Mouse (Mus musculus) sigmoid colon, adult 10 weeks (tissue): ENCODE measurements around the gene Slc30a4. TPM values are rescaled to one million over a fixed set of nuclear protein-coding genes. Genes with fewer than 3 reads are reported as not detected.

Source experiments
- polyA plus RNA-seq: library from polyadenylated mRNA; stranded (reverse); fragments of 350-450 nt; fragmentation: Illumina TruSeq; extraction: RNeasy Lipid Tissue Mini Kit (QIAGEN cat#74804); gene quantifications from one replicate; pipeline ENCODE4 v1.2.3, GENCODE M21; 2014; ENCODE audit warnings: low read depth, low replicate concordance

The Slc30a4 gene
- polyA plus RNA-seq, result 199 TPM

DNA sequence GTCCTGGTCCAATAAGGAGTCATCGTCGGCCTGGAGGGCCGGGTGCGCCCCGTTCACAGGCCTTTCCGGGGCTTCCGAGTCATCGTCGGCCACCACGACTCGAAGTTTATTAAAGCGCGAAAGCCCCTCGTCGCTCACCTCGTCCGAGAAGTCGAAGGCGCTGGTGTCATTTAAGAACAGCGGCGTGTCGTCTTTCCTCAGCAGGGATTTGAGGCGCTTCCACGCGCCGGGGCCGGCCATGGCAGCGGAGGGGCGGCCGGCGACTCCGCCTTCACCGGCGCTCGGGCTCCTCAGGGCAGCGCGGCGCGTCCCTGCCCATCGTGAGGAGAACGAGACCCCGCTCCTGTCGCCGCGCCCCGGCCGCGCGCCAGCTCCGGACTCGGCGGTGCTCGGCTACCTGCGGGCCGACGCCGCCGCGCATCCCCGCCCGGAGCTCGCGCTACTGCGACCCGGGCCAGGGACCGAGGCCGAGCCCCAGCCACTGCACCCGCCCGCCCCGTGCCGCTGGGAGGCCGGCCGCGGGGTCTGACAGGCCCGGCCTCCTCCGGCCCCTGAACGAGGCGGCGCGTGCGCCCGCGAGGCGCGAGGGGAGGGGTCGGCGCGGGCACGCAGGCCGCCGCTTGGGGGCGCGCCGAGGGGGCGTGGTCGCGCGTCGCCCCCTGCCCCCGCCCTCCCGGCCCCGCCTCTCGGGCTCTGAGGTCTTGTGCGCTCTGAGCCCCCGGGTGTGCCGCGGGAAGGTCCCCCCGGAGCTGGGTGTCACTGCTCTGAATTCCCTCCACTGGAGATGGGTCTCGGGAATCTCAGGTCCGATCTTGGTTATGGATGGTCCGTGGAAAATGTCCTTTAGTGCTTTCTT is at the start of gene Slc30a4:
Gene Slc30a4 (minus strand): TSS at position 483 of the 856 bp plus-strand sequence.

DNA sequence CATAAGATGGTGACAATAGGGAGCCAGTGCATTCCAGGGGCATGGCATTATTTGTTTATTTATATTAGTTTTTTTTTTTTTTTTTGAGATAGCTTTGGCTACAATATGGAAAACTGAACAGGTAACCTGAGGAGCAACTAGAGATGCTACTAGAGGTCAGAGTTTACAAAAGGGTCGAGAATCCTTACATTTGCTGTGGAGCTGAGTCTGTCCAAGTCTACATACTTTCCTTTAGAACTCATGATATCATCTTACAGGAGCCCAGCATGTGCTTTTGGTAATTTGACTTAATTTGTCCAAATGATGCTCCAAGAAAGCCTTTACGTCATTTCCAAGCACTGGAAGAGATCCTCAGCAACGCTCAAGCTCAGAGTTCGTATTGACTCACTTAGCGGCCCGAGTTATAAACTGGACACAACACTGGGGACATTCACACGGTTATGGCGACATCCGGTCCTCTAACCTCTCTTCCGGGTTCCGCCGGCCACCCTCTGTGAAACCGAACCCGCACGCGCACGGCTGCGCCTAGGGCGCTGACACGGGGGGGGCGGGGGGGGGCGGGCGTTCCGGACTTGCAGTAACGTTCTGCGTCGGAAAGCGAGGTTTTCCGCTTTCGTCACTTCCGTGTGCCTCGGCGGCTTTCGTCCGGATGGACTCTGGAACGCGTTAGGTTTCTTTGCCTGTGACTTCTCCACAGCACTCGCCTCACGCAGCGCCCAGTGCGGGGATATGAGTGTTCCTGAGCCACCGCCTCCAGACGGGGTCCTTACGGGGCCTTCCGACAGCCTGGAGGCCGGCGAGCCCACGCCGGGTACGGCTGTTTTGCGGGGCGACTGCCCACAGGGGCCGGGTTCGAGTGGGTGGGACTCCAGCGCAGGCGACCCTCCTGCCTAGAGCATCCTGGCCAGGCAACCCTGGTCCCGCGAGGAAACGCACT is 35.7 kb upstream of the Slc30a4 start, which contains the start of gene Bloc1s6:
Gene Bloc1s6 (plus strand): TSS at position 610 of the 937 bp plus-strand sequence.

DNA sequence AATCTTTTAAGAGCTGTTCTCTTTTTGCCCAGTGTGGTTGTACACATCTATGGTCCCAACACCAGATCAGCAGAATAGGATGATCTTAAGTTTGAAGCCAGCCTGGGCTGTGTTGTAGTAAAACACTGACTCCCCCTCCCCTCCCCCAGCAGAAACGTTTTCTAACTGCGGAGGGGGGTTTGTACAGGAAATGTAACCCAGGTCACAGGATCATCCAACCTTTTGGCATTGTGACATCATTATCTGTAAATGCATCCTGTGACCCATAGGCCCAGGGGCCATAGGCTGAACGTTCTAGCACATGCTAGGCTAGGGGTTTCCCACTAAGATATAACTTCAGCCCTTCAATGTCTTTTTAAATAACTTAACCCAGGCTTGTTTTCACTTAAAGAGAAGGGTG is 65.8 kb downstream of the Slc30a4 start, which contains the start of gene AA467197:
Gene AA467197 (plus strand): TSS at position 301 of the 400 bp plus-strand sequence.

Other genes with a start within 250 kb of the Slc30a4 start
- gene Gm14085, start 217.7 kb downstream of the Slc30a4 start, polyA plus RNA-seq, result 0.19 TPM
- 55.4 TPM for gene Gatm, start 91.4 kb downstream of the Slc30a4 start, polyA plus RNA-seq
- gene AA467197, start 65.7 kb downstream of the Slc30a4 start, polyA plus RNA-seq, result 993 TPM
- gene Bloc1s6, start 35.8 kb upstream of the Slc30a4 start, polyA plus RNA-seq, result 68.6 TPM
- gene Sqor, start 62.6 kb upstream of the Slc30a4 start, polyA plus RNA-seq, result 324 TPM